Mouse (Mus musculus) heart, adult 8-10 months (tissue): Measurements from ENCODE around the gene Kcne3. TPM values are rescaled to one million over a fixed set of nuclear protein-coding genes. Genes with fewer than 3 reads are reported as not detected.

ENCODE experiments used
- total RNA-seq, 4 experiments: library from RNA; stranded (reverse); gene quantifications; 2 replicates each; pipeline ENCODE4 v1.2.4; 2022

Kcne3 gene
- total RNA-seq, 4 experiments from 2014 or later = 0.28 to 1.5 (median 0.66) TPM

Other genes with a start within 250 kb of the Kcne3 start
- gene Rnf169, start 196.1 kb upstream of the Kcne3 start, total RNA-seq = 10 to 100 TPM in 1 of 4 experiments, 1 to 10 TPM in 3; 8.1 to 10.5 (median 9.4) TPM
- not detected for gene Chrdl2, start 170.3 kb upstream of the Kcne3 start, total RNA-seq
- 1 to 10 TPM; 7.5 to 9.4 (median 8.9) TPM for gene Pold3, start 54.9 kb upstream of the Kcne3 start, total RNA-seq
- gene Lipt2, start 17.2 kb upstream of the Kcne3 start, total RNA-seq = 1 to 10 TPM; 4.4 to 6.3 (median 5.4) TPM
- 1 to 10 TPM; 5.5 to 7.9 (median 7.2) TPM for gene Pgm2l1, start 50.9 kb downstream of the Kcne3 start, total RNA-seq
- gene P4ha3, start 109.0 kb downstream of the Kcne3 start, total RNA-seq = under 1 TPM in 3 of 4 experiments, not detected in 1; 0.12 to 0.29 (median 0.16) TPM
- 1 to 10 TPM; 7.5 to 9.7 (median 8.5) TPM for gene C2cd3, start 195.7 kb downstream of the Kcne3 start, total RNA-seq
- gene Ppme1, start 195.8 kb downstream of the Kcne3 start, total RNA-seq = 10 to 100 TPM; 36.0 to 38.6 (median 36.9) TPM